Mouse (Mus musculus) ZHBTc4 (cell line): ENCODE measurements at regions not wholly inside any gene's neighbourhood (a gene's known extent, or its start where the extent isn't known, plus 50 kb on each side); places are given as distances from the start of the nearest gene placed in this dataset.

ENCODE experiments used
- DNase-seq: peaks from one replicate; pipeline ENCODE4 v3.0.0-alpha.2; 2011; ENCODE audit warnings: low read depth, low spot score

DNA sequence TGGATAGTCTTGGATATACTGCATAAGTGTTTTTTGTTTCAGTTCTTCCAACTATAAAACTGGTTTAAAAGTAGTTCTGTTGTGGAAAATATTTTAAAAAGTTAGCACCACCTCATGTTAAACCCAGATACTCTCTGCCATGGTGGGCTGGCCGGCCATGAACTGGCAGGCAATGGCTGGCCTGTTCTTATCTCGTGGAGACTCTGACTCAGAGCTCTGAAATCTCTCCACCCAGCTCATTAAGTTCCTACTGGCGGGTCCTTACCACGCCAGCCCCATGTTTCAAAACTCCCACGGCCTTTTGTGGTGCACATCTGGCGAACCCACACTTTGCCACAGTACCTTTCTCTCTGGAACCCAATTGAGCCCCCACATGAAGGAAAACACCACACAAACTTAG is 183.8 kb upstream of the Slc30a5 start:
- DNase-seq: no peak

DNA sequence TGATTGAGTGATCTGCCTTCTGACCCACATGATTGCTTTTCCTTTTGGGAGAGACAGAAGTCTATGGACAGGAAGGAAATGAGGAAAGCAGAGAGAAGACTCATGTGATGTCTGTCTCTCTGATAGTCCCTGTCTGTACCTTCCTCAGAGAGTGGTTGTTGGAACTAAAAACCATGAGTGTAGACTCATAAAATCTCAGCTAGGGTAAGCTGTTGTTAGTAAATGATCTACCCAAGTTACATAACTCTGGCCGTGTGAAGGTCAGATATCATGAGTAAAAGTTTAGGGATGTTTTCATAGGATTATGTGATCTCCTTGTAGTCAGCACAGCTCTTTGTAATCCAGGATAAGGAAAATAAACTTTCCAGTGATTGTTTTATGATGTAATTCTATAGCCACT is 183.0 kb upstream of the Slc30a5 start:
- no peak for DNase-seq

DNA sequence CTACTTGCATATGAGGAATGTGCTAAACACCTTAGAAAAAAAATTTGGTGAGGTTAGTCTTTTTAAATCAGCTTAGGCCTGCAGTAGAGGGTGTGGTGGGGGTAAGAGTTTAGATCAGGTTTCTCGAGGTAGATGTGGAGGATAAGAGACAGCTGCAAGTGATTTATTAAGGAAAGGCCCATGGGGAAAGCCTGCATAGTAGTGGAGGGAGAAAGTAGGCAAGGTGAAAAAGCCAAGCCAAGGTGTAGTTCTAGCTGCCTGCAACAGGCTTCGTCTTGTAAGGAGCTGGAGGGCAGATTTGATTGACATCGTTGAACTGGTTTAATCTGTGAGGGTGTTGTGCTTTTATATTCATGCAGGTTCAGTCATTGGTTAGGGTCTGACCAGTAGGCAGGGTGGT is 182.2 kb upstream of the Slc30a5 start:
- no peak for DNase-seq

DNA sequence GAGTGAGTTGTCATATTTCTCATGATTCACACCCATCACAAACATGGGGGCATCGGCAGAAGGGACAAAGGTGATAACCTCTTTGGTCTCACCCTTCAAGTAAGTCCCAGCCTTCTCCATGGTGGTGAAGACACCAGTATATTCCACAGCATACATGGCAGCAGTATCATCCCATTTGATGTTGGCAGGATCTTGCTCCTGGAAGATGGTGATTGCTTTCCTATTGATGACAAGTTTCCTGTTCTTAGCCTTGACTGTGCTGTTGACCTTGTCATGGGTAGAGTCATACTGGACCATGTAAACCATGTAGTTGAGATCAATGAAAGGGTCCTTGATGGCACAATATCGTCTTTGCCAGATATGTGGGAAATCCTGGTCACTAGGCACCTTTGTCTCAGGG is 180.4 kb upstream of the Slc30a5 start:
- no peak for DNase-seq

DNA sequence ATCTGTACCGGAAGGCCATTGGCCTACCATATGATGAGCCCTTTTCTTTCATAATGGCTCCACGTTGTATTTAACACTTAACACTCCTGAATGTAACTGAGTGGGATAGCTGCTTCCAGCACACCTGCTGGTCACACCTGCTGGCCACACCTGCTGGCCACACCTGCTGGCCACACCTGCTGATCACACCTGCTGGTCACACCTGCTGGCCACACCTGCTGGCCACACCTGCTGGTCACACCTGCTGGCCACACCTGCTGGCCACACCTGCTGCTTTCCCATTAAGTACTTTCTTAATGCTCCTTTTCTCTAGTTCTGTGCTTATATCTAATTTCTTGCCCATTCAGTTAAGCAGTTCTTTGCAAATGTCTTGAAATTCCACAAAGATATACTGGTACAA is 157.4 kb upstream of the Slc30a5 start:
- DNase-seq: no peak

DNA sequence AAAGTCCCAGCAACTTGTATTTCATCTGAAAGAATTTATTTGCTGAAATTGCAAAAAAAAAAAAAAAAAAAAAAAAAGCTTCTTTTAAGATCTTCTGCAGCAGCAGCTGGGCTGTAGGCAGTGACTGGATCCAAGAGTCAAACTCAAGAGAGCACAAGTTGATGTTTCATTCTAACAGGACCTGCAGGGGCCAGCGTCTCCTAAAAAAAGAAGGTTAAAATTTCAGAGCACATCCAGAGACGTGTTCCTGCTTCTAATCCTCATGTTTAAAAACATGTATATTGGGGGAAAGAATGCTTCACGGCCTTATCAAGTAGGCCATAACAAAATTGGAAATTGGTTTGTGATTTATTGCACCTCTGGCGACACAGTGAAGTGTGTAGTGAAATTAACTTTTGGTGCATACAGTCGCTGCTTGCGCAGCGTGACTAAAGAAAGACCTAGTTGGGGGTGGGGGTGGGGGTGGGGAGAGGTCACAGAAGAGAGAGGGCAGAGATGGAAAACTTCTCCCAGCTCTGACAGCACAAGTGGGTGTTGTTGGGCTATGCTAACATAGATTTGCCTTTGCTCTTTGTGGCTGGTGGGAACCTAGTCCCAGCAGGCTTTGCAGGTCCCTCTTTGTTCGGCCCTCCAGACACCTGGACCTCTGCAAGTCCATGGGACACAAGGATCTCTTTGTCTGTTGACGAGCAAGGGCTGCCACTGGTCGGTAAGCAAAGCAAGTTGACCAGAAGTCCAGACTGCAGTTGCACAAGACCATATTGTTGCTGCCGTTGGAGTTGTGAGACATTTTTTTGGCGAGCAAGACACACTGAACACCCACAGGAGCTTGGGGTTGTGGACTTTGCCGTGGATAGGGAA is 155.7 kb upstream of the Slc30a5 start:
- DNase-seq: no peak

DNA sequence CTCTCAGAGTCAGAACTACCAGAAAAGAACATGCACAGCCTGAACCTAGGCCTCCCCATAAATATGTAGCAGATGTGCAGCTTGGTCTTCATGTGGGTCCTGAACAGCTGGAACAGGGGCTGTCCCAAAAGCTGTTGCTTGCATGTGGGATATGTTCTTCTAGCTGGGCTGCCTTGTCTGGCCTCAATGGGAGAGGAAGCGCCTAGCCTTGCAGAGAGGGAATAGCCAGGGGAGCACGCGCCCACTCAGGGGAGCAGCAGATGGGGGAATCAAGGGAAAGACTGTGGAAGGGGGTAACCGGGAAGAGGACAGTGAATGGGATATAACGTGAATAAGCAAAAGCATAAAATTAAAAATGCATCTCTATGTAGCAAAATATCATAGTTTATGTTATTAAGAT is 154.9 kb upstream of the Slc30a5 start:
- no peak for DNase-seq

DNA sequence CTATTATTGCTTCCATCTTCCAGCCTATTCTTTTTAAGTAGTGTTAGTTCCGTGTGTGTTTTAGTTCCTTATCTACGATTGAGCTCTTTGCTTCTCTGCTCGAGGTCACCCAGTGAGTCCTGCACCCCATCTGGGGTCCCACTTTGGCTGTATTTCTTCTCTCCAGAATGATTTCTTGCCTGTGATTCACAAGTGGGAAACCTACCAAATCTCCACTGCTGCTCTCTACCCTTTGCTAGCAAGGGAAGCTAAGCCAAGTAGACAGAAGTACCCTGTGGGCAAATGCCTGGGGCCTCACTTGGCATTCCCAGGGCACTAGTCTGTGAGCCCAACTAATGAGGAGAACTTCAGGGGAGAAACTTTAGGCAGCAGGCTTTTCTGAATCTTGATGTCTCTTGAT is 142.5 kb upstream of the Slc30a5 start:
- no peak for DNase-seq

DNA sequence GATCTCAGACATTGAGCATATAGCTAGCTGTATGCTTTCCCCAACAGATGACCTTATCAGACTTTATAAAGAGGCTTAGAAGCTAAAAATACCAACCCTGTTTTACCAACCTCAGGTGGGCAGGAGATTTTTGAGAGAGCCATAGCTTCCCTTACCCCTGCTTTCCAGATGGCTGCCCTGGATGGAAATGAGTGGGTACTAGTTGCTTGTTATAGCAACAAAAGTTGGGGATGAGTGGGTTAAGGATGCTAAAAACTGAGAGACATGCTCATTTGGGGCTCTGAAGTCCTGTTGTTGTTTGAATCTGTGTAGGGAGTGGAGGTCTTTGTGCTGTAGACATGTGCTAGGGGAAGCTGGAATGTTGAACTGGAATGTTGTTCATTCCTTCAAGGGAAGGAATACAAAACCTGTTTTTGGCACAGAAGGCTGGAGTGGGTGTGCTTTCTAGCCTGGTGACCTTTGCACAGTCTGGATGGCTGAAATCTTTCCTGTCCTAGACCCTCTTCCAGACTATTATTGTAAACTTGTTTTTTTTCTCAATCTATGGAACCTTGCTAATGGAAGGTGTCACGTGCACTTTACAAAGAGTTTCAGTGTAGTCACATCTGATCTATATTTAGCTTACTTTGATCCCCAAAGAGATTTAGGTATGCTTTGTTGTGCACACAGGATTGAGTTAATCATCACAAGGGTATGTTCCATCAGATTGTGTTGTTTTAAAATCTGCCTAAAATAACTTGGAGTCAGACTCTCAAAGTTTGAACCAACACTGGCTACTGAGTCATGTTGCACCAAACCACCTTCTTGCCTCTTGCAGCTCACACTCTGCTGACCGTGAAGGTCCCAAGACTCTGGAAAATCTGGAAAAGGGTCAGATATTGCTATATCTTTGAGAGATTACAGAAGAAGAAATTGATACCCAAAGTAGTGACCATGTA is 138.1 kb upstream of the Slc30a5 start:
- no peak for DNase-seq

DNA sequence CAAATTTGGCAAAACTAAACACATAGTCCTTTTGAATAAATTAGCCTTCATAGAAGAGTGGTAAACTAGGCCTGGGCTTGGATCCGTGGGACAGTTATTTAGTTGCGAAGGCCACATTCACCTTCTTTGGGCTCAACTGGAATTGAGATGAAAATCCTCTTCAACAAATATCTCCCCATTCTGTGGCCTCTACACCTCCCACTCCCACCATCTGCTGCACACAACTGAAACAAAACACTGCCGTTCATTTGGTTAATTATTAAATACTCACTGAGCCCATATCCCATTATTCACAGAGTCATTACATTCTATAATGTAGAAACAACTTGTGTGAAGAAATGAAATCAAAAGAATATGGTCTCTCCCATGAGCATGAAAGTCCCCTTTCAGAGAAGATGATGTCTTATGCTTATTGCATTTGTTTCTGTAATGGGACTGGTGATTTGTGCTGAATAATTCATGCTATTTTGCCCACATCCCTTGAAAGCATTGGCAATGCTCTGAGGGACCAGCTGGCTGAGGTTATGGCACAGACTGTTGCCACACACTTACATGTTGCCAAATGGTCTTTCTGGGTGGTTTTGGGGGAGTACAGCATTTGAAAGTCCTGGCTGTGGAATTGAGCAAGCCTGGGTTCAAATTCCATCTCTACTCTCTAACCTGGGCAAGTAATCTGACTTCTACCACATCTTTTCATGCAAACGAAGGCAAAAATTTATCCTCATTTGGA is 129.7 kb upstream of the Slc30a5 start:
- DNase-seq: no peak

DNA sequence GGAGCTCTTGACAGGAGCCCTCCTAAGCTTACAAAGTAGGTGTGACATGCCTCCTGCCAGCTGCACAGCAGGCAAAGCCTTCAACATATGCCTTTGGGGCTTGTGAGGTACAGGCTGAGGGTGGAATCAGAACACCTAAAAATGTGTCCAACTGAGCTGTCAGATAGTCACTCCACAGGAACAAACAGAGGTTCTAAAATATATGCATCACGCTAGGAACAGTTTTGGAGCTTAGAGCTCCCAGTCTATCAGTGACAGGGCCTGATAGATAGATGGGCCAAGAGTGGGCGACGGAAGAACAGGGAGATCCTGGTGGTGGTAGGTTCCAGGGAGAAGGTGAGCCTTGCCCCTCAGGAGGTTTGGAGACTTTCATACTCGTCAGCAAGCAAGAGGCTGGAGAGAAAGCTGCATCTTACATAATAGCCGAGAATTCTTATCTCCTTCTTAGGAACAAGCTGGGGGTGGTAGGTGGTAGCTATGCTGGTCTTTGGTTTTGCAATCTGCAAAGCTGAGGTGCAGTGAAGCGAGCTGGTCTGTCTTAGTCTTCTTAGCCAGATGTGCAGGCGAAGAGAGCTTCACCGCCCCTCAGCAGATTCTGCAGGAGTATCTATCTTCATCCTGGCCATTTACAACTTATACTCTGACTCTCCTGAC is 121.5 kb upstream of the Slc30a5 start:
- no peak for DNase-seq

DNA sequence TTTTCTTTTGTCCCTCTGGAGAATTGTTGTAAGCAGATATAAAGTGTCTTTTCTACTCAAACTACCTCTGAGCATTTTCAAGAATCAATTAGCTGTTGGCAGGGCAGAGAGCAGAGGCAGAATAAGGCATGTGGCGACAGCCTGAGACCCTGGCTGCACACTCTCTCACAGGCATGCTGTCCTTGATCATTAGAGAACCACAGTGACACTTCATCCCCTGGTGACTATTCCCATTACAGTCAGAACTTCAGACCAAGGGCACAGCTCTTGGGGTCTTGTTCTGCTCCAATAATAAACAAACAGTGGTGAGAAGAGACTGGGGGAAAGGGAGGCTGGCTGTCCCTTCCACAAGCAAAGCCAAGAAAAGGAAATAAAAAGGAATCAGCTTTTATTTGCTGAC is 120.9 kb upstream of the Slc30a5 start:
- DNase-seq: no peak

DNA sequence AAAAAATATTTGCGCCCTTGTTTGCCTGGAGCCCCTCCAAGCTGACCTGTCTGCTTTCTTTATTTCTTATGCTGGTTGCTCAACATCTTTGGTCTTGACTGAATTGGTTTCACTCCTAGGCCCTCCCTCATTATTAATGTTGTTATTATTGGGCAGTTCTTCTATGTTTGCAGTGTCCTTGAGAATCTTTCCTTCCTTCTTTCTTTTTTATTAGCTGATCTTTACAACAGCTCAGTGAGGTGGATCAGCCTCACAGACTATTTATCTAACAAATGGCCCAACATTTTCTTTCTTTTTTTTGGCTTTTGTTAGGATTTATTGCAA is 117.9 kb upstream of the Slc30a5 start:
- no peak for DNase-seq

DNA sequence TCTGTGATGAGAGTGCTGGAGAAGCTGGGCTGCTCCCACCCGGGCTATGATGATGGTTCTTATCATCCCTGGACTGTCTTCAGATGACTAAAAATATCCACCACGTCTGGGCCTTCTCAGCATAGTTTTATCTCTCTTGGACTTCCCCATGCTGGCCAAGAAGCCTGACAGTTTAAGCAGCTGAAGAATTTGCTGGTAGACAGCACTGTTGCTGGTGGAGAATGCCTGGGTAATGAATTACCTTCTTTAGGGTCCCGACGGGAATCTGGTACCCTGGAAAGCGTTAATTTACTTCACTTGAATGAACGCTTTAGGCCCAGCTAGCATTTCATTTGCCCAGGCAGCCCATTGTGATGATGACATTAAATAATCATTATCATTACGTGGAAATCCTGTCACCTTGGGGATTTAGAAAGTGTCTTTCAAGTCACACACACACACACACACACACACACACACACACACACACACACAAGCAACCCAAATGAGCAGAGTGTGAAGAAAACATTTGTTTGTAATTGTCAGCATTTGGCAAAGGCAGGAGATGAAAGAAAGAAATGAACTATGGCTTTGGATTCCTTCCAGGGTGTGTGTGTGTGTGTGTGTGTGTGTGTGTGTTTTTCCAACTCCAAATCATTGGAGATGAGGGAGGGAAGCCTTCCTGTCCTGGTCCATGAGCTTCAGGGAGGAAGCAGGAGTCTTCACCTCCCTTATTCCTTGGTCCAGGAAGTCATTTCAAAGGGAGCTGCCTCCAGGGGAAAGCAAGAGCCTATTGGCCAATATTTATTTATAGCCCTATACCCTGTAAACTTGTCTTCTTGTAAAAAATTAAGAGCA is 117.3 kb upstream of the Slc30a5 start:
- no peak for DNase-seq

DNA sequence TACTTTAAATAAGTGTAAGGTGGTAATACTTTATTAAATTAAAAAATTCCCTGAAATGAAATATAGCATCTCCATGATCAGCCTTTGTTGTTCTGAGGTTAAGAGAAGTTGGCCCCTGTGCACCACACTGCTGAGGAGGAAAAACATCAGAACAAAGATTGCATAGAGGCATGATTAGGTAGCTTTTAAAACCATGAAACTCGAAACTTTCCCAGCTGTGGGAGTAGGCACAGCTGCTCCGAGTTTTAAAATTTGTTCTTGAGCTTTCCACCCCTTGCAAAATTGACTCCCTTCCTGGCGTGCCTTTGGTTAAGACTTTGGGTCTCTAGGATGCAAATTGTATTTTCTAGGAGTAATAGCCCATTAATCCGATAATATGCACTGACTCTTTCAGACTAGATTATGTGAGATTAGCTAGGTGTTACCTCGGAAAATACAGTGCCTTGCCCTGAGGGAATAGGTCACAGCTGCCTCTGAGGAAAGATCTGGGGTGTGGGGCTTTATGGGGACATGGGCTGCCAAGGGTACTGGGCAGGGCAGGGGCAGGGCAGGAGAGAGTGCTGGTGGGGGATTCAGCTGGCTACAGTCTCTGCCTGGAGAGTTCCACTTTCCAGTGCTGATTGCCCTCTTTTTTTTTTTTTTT is 110.1 kb upstream of the Slc30a5 start:
- no peak for DNase-seq

DNA sequence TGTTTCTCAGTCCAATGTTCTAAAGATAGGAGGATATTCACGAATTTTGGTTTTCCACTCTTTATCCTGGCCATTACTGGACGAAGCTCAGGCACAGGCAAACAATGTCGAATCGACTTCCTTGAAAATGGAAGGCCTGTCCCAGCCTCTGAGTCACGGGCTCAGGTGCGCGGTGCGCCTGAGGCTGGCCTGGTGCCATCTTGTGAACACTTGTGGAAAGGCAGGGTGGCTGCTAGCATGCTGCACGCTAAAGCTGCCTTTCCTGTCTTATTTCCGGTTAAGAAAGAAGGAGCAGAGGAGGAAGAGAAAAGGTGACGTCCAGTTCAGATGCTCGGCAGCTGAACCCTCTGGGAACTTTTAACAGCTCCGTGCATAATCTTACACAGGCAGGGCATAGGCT is 107.6 kb upstream of the Slc30a5 start:
- DNase-seq: peak; percentile 75

DNA sequence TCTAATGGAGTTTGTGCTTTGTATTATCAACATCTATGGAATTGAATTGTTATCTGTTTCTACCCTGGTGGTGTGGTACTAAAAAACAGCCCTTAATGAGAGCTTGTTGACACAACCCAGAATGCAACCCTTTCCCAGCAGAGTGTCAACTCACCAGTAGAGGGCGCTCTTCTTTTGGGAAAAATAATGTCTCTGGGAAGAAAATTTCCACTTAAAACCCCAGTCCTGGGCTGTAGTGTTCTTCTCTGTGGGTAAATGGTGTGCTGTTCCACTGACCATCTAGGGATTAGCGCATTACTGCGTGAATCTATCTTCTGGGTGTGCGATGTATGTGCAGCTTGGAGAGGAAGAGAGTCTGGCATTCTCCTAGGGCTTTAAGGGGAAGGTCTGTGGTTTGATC is 106.5 kb upstream of the Slc30a5 start:
- DNase-seq: peak; percentile 76

DNA sequence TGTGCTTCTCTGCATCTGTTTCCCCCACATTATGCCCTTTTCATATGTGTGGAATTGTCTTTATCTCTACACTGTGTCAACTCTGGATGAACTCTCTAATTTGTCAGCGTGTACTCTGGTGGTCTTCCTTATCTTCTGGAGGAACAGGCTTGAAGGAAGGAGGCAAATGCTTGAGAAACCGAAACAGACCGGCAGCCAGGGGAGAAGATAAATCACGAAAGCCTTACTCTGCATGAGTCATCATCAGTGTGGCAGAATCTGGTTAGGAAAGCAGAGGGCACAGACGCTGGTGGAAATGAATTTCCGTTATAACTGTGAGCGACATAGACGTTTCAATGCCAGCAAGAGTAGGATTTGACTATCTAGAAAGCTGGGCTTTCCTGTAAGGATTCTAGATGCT is 100.0 kb upstream of the Slc30a5 start:
- DNase-seq: no peak

DNA sequence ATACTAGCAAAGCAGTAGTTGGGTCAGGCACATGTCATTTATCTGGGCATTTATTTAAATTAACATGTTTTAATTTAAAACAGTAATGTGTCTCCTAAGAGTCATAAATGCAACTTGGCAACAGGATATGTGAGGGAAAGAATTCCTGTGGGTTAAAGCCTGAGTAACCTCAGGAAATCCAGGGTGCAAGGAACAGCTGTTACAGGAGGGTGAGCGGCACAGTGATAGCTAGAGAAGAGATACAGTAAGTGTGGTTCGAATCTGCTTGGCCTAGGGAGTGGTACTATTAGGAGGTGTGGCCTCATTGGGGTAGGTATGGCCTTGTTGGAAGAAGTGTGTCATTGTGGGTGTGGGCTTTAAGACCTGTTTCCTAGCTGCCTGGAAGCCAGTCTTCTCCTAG is 66.3 kb upstream of the Slc30a5 start:
- DNase-seq: no peak

DNA sequence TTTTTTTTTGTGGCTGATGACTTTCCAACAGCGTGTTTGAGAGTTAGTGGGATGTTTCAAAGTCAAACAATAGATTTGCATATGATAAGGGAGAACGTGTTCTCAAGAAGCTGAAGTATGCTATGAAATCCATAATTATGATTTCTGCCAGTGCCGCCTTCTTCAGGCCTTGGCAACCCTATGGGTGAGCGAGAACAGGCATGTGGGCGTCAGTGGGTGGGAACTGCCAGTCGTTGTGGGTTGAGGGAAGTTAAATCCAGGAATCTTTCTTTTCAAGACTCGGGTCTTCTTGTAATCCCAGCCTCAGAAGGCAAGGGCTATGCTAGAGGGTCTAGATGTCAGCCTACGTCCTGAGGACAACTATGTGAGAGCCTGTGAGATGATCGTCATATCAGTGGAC is 60.6 kb upstream of the Slc30a5 start:
- no peak for DNase-seq
